Mouse (Mus musculus): Measurements from ENCODE around the gene Emp3. TPM values are rescaled to one million over a fixed set of nuclear protein-coding genes. Genes with fewer than 3 reads are reported as not detected.
A peak's percentile ranks its signal among the peaks of the same experiment; 100 is the strongest.

Emp3 gene
- total and polyA plus RNA-seq, 3 experiments: 18.8 to 135 (median 56.6) TPM

- H3K9me3 ChIP-seq (replicated peaks; ENCODE audit: low read length): peaks cover 6% of the 10 kb centered on the region
- H3K4me3 ChIP-seq (replicated peaks in 1 of 3; ENCODE audit: low read depth in 2 of 3, low read length in 2 of 3, poor library complexity in 1 of 3): peak overlapping the region in 1 of 3 experiments; percentile 7
- dilution Hi-C loops (cut with MboI; ENCODE audit: extremely low pct_ligation_motif_present, extremely low pct_unique_long_range_greater_than_20kb, low sequenced_read_pairs) (no loop called here), in situ Hi-C loops (cut with MboI; ENCODE audit: low pct_ligation_motif_present, low pct_unique_long_range_greater_than_20kb, low sequenced_read_pairs) (loop anchor here (5.0 kb wide), 1 partner anchor 72 kb away; no protein-coding TSS in a partner anchor)
- no peak overlapping the region for H3K9ac ChIP-seq (ENCODE audit: insufficient read depth, low read depth)
- H3K4me1 ChIP-seq (ENCODE audit: control insufficient read depth in 1 of 2, insufficient read depth in 2 of 2): peaks cover 19 to 25% of the 10 kb centered on the region in 2 experiments
- H3K4me2 ChIP-seq (ENCODE audit: insufficient read depth, low read depth, poor library complexity, severe bottlenecking): peak overlapping the region; percentile 27; the same call in 1 of the 2 replicates
- no peak for DNase-seq (ENCODE audit: extremely low read depth)
- H3K79me2 ChIP-seq (replicated peaks; ENCODE audit: control insufficient read depth, extremely low read depth, insufficient read depth, poor library complexity, severe bottlenecking): peaks cover 24% of the 10 kb centered on the region
- peaks cover 7 to 12% of the 10 kb centered on the region in 2 experiments for H3K36me3 ChIP-seq (replicated peaks in 1 of 2; ENCODE audit: control insufficient read depth in 1 of 2, insufficient read depth in 1 of 2, low read length in 1 of 2)
- peaks cover 35% of the 10 kb centered on the region for H3K27me3 ChIP-seq (replicated peaks)
- TF ChIP-seq NRF1 (IDR thresholded peaks at IDR 0.05; ENCODE audit: low read depth, low read length) (peak; percentile 65), USF1 (IDR thresholded peaks at IDR 0.05; ENCODE audit: low read depth, low read length) (no peak)
- H3K27ac ChIP-seq (ENCODE audit: insufficient read depth, low read depth): no peak overlapping the region
Measured at GRCm38 (mm10) chr7:45870282-45871058, 50.7 kb downstream of the Emp3 start.

DNA sequence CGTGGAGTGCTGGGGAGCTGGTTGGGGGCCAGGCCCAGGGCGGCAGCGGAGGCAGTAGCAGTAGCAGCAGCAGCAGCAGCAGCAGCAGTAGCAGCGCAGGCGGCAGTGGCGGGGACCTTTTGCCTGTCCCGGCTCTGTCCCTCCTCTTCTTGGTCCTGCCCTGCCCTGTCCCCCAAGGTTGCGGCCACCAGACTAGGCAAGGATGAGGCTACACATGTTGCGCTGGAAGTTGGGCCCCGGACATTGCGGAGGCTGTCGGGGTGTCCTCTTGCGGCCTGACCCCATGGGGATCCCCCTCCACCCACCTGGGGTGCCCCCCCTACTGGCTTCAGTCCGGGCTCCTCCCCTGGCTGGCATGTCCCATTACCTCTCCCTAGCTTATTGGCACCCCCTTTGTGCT lies 51.4 kb downstream of the Emp3 start:
- dilution Hi-C loops (cut with MboI; ENCODE audit: extremely low pct_ligation_motif_present, extremely low pct_unique_long_range_greater_than_20kb, low sequenced_read_pairs): no loop called here
- H3K27me3 ChIP-seq (replicated peaks): peaks cover 42% of the 10 kb centered on the region
- no peak for TF ChIP-seq ZNF384 (IDR thresholded peaks at IDR 0.05; ENCODE audit: low read depth, low read length)
- no peak for TF ChIP-seq MYC (IDR thresholded peaks at IDR 0.05; ENCODE audit: low read depth, low read length)
- TF ChIP-seq ZKSCAN1 (IDR thresholded peaks at IDR 0.05; ENCODE audit: borderline replicate concordance, low read depth, low read length): no peak
- no peak for TF ChIP-seq ETS1 (conservative IDR thresholded peaks at IDR 0.05; ENCODE audit: low read depth, low read length)
- no peak for TF ChIP-seq UBTF (IDR thresholded peaks at IDR 0.05; ENCODE audit: low read depth, low read length)
- TF ChIP-seq CHD2 (IDR thresholded peaks at IDR 0.05; ENCODE audit: low read length): no peak
- no peak for TF ChIP-seq MXI1 (IDR thresholded peaks at IDR 0.05; ENCODE audit: low read depth, low read length)
- no peak for TF ChIP-seq TCF12 (IDR thresholded peaks at IDR 0.05; ENCODE audit: low read depth, low read length)
- TF ChIP-seq NRF1 (IDR thresholded peaks at IDR 0.05; ENCODE audit: low read depth, low read length): no peak
- no peak for TF ChIP-seq KAT2A (IDR thresholded peaks at IDR 0.05; ENCODE audit: insufficient replicate concordance, low read length)

More for the DNA sequence above, 51.4 kb downstream of the Emp3 start:
- DNase-seq (ENCODE audit: extremely low read depth): no peak
- Histone ChIP-seq H3K27ac (ENCODE audit: insufficient read depth, low read depth) (no peak overlapping the region), H3K4me1 (ENCODE audit: control insufficient read depth in 1 of 2, insufficient read depth in 2 of 2) (peaks cover 15 to 18% of the 10 kb centered on the region in 2 experiments), H3K4me3 (replicated peaks in 1 of 3; ENCODE audit: low read depth in 2 of 3, low read length in 2 of 3, poor library complexity in 1 of 3) (no peak overlapping the region), H3K9ac (ENCODE audit: insufficient read depth, low read depth) (no peak overlapping the region), H3K4me2 (ENCODE audit: insufficient read depth, low read depth, poor library complexity, severe bottlenecking) (peak overlapping the region; percentile 27; the same call in 1 of the 2 replicates), H3K79me2 (replicated peaks; ENCODE audit: control insufficient read depth, extremely low read depth, insufficient read depth, poor library complexity, severe bottlenecking) (peaks cover 20% of the 10 kb centered on the region), H3K36me3 (replicated peaks in 1 of 2; ENCODE audit: control insufficient read depth in 1 of 2, insufficient read depth in 1 of 2, low read length in 1 of 2) (peaks cover 3 to 7% of the 10 kb centered on the region in 2 experiments), H3K9me3 (replicated peaks; ENCODE audit: low read length) (peaks cover 6% of the 10 kb centered on the region)
- in situ Hi-C loops (cut with MboI; ENCODE audit: low pct_ligation_motif_present, low pct_unique_long_range_greater_than_20kb, low sequenced_read_pairs): loop anchor here (5.0 kb wide), 1 partner anchor 73 kb away; no protein-coding TSS in a partner anchor
